In genomic region chr3:137482971-137483370, GRCm38 (mm10) we compare ENCODE assay signal across 11 mouse cellular contexts.
DNase-seq lines count a peak whose midpoint lies in the region; TF ChIP-seq lines count a peak whose summit lies in the region.
"Had no signal": no experiment of that assay in that cellular context is flagged by ENCODE, and none has a peak within 500 bp of the region (broad histone marks: within the 10 kb centered on the region; RNA-seq: fewer than 3 reads in every experiment).

No protein-coding gene starts in this region.

- intact Hi-C loops in heart, postnatal 25 days (cut with DNase I), result no loop called here

- peak; percentile 30 for DNase-seq in heart, adult 8-10 months (ENCODE audit: low spot score)
- DNase-seq in heart, postnatal 25 days (ENCODE audit: low spot score), result no peak
- peak; percentile 45 for DNase-seq in layer of hippocampus, adult 9-11 months
- DNase-seq in layer of hippocampus, postnatal 36 days, result no peak
- DNase-seq in Muller cell, postnatal 12 days (ENCODE audit: inconsistent ontology term), result peak; percentile 64
- peak; percentile 80 for DNase-seq in brain, embryonic 14.5 days (ENCODE audit: low read depth)
- no peak for DNase-seq in thymus, postnatal 36 days
- no peak for DNase-seq in testis, postnatal 14 days (ENCODE audit: low spot score)
- DNase-seq: adrenal gland, postnatal 25 days; right cerebral cortex, postnatal 25 days; thymus, postnatal 4 days had no signal

- TF ChIP-seq POLR2A in brain, embryonic 14.5 days (IDR thresholded peaks at IDR 0.05; ENCODE audit: borderline replicate concordance, extremely low read depth, insufficient read depth, insufficient read length, poor library complexity, severe bottlenecking), result no peak

- TF ChIP-seq CTCF in brain, embryonic 14.5 days (IDR thresholded peaks at IDR 0.05; ENCODE audit: borderline replicate concordance, extremely low read depth, insufficient read depth, insufficient read length), result no peak

Comparison
In these comparisons a context has a peak if more than half of its experiments do, and no peak if none do; other contexts are left out.
1. DNase-seq: peak in heart, adult 8-10 months (single experiment), layer of hippocampus, adult 9-11 months (single experiment), Muller cell, postnatal 12 days (single experiment) and brain, embryonic 14.5 days (single experiment); none in heart, postnatal 25 days (single experiment), layer of hippocampus, postnatal 36 days (0 of 2), thymus, postnatal 36 days (0 of 2) and testis, postnatal 14 days (single experiment).